Mouse (Mus musculus): ENCODE measurements around the gene Gm49601. TPM values are rescaled to one million over a fixed set of nuclear protein-coding genes. Genes with fewer than 3 reads are reported as not detected.

The Gm49601 gene
- polyA plus RNA-seq, 1 experiment from 2014 or later: 4.3 TPM

- H3K36me3 ChIP-seq: no peaks in the 10 kb centered on the region
- H3K4me3 ChIP-seq (replicated peaks): no peak overlapping the region
- no peak overlapping the region for H3K4me2 ChIP-seq (replicated peaks)
- peaks cover 44% of the 10 kb centered on the region for H3K4me1 ChIP-seq (replicated peaks)
- no peak for ATAC-seq
- 37% methylated on average over 10 of the region's 10 CpGs for WGBS
- peaks cover 94% of the 10 kb centered on the region for H3K27me3 ChIP-seq (replicated peaks)
- H3K9ac ChIP-seq: no peak overlapping the region
- no peak overlapping the region for H3K27ac ChIP-seq
- H3K9me3 ChIP-seq: no peaks in the 10 kb centered on the region
These were observed 42.4 kb downstream of the Gm49601 start for GRCm38 (mm10) chr16:18583673-18584357.

- 36% methylated on average over 10 of the region's 10 CpGs for WGBS
- no peak overlapping the region for H3K4me2 ChIP-seq (replicated peaks)
- no peak overlapping the region for H3K27ac ChIP-seq
- no peak overlapping the region for H3K9ac ChIP-seq
- H3K4me1 ChIP-seq (replicated peaks): peaks cover 38% of the 10 kb centered on the region
- H3K36me3 ChIP-seq: no peaks in the 10 kb centered on the region
- H3K9me3 ChIP-seq: no peaks in the 10 kb centered on the region
- no peak for ATAC-seq
- no peak overlapping the region for H3K4me3 ChIP-seq (replicated peaks)
- H3K27me3 ChIP-seq (replicated peaks): peaks cover 93% of the 10 kb centered on the region
These were observed 43.1 kb downstream of the Gm49601 start for GRCm38 (mm10) chr16:18583169-18583568.

GRCm38 (mm10) chr16:18582426-18583148, 43.6 kb downstream of the Gm49601 start:
- no peak overlapping the region for H3K9ac ChIP-seq
- peaks cover 32% of the 10 kb centered on the region for H3K4me1 ChIP-seq (replicated peaks)
- peaks cover 88% of the 10 kb centered on the region for H3K27me3 ChIP-seq (replicated peaks)
- H3K9me3 ChIP-seq: no peaks in the 10 kb centered on the region
- peak overlapping the region; percentile 84 for H3K4me2 ChIP-seq (replicated peaks)
- 2% methylated on average over 66 of the region's 67 CpGs for WGBS
- peak overlapping the region; percentile 40 for H3K4me3 ChIP-seq (replicated peaks)
- no peak overlapping the region for H3K27ac ChIP-seq
- ATAC-seq: 0 out of 2 replicates have a peak, but pooled peaks have one; percentile 10
- H3K36me3 ChIP-seq: no peaks in the 10 kb centered on the region

- 0 out of 2 replicates have a peak overlapping the region, but pooled peaks have one; percentile 8 for H3K9ac ChIP-seq
- ATAC-seq: 0 out of 2 replicates have a peak, but pooled peaks have one; percentile 19
- peaks cover 81% of the 10 kb centered on the region for H3K27me3 ChIP-seq (replicated peaks)
- peak overlapping the region; percentile 40 for H3K4me3 ChIP-seq (replicated peaks)
- H3K4me1 ChIP-seq (replicated peaks): peaks cover 27% of the 10 kb centered on the region
- H3K9me3 ChIP-seq: no peaks in the 10 kb centered on the region
- under 1% methylated on average over 61 of the region's 66 CpGs for WGBS
- H3K27ac ChIP-seq: no peak overlapping the region
- peak overlapping the region; percentile 84 for H3K4me2 ChIP-seq (replicated peaks)
- H3K36me3 ChIP-seq: no peaks in the 10 kb centered on the region
These were observed 44.5 kb downstream of the Gm49601 start for GRCm38 (mm10) chr16:18581623-18582205.

- ATAC-seq: no peak
- H3K27ac ChIP-seq: no peak overlapping the region
- H3K9ac ChIP-seq: 0 out of 2 replicates have a peak overlapping the region, but pooled peaks have one; percentile 8
- peak overlapping the region; percentile 40 for H3K4me3 ChIP-seq (replicated peaks)
- H3K4me2 ChIP-seq (replicated peaks): peak overlapping the region; percentile 84
- WGBS: 6% methylated on average over 21 of the region's 21 CpGs
- H3K4me1 ChIP-seq (replicated peaks): peaks cover 21% of the 10 kb centered on the region
- H3K9me3 ChIP-seq: no peaks in the 10 kb centered on the region
- H3K36me3 ChIP-seq: no peaks in the 10 kb centered on the region
- peaks cover 76% of the 10 kb centered on the region for H3K27me3 ChIP-seq (replicated peaks)
These were observed 45.1 kb downstream of the Gm49601 start for GRCm38 (mm10) chr16:18581050-18581622.

GRCm38 (mm10) chr16:18580389-18580788, 45.8 kb downstream of the Gm49601 start:
- Histone ChIP-seq H3K4me3 (replicated peaks) (no peak overlapping the region), H3K4me1 (replicated peaks) (peaks cover 16% of the 10 kb centered on the region), H3K9me3 (no peaks in the 10 kb centered on the region), H3K27me3 (replicated peaks) (peaks cover 68% of the 10 kb centered on the region), H3K9ac (no peak overlapping the region), H3K36me3 (no peaks in the 10 kb centered on the region), H3K4me2 (replicated peaks) (no peak overlapping the region), H3K27ac (no peak overlapping the region)
- WGBS: 25% methylated on average over 2 of the region's 2 CpGs
- no peak for ATAC-seq

GRCm38 (mm10) chr16:18577599-18578160, 48.5 kb downstream of the Gm49601 start:
- Histone ChIP-seq H3K27me3 (replicated peaks) (peaks cover 41% of the 10 kb centered on the region), H3K36me3 (no peaks in the 10 kb centered on the region), H3K27ac (no peak overlapping the region), H3K9me3 (no peaks in the 10 kb centered on the region), H3K4me3 (replicated peaks) (no peak overlapping the region), H3K4me2 (replicated peaks) (no peak overlapping the region), H3K9ac (no peak overlapping the region), H3K4me1 (replicated peaks) (peaks cover 15% of the 10 kb centered on the region)
- WGBS: 42% methylated on average over 5 of the region's 5 CpGs
- no peak for ATAC-seq

- 58% methylated on average over 3 of the region's 3 CpGs for WGBS
- ATAC-seq: no peak
- Histone ChIP-seq H3K4me3 (replicated peaks) (no peak overlapping the region), H3K9ac (no peak overlapping the region), H3K27ac (no peak overlapping the region), H3K36me3 (no peaks in the 10 kb centered on the region), H3K4me1 (replicated peaks) (peaks cover 9% of the 10 kb centered on the region), H3K4me2 (replicated peaks) (no peak overlapping the region), H3K9me3 (no peaks in the 10 kb centered on the region), H3K27me3 (replicated peaks) (peaks cover 35% of the 10 kb centered on the region)
These were observed 49.2 kb downstream of the Gm49601 start for GRCm38 (mm10) chr16:18577071-18577470.

GRCm38 (mm10) chr16:18574196-18574595, 52.0 kb downstream of the Gm49601 start:
- Histone ChIP-seq H3K9ac (no peak overlapping the region), H3K27ac (no peak overlapping the region), H3K4me2 (replicated peaks) (no peak overlapping the region), H3K9me3 (no peaks in the 10 kb centered on the region), H3K4me1 (replicated peaks) (no peaks in the 10 kb centered on the region), H3K36me3 (no peaks in the 10 kb centered on the region), H3K27me3 (replicated peaks) (peaks cover 6% of the 10 kb centered on the region; the same call in 1 of the 2 replicates), H3K4me3 (replicated peaks) (no peak overlapping the region)
- 72% methylated on average over 8 of the region's 8 CpGs for WGBS
- no peak for ATAC-seq

Other genes with a start within 250 kb of the Gm49601 start
- 25.4 and 25.8 TPM in 2 replicates for gene Txnrd2, start 200.0 kb downstream of the Gm49601 start, polyA plus RNA-seq (2015; fragmentation: Nextera tagmentation; extraction: Ambion mirVana)
- gene Comt, start 199.6 kb downstream of the Gm49601 start, polyA plus RNA-seq (2015; fragmentation: Nextera tagmentation; extraction: Ambion mirVana): 89.5 and 97.1 TPM in 2 replicates
- 13.8 and 14.0 TPM in 2 replicates for gene Gnb1l, start 127.7 kb downstream of the Gm49601 start, polyA plus RNA-seq (2015; fragmentation: Nextera tagmentation; extraction: Ambion mirVana)
- 3.2 and 3.4 TPM in 2 replicates for gene Rtl10, start 127.5 kb downstream of the Gm49601 start, polyA plus RNA-seq (2015; fragmentation: Nextera tagmentation; extraction: Ambion mirVana)
- gene Tbx1, start 35.8 kb downstream of the Gm49601 start, polyA plus RNA-seq (2015; fragmentation: Nextera tagmentation; extraction: Ambion mirVana): 0.23 and 0.49 TPM in 2 replicates
- gene Gp1bb, start 4.0 kb downstream of the Gm49601 start, polyA plus RNA-seq (2015; fragmentation: Nextera tagmentation; extraction: Ambion mirVana): 2.2 and 2.5 TPM in 2 replicates
- gene Sept5, start 3.5 kb upstream of the Gm49601 start, polyA plus RNA-seq (2015; fragmentation: Nextera tagmentation; extraction: Ambion mirVana): 39.0 and 42.7 TPM in 2 replicates
- 26.2 and 28.7 TPM in 2 replicates for gene Cldn5, start 150.4 kb upstream of the Gm49601 start, polyA plus RNA-seq (2015; fragmentation: Nextera tagmentation; extraction: Ambion mirVana)
- 69.1 and 74.8 TPM in 2 replicates for gene Ufd1, start 185.4 kb upstream of the Gm49601 start, polyA plus RNA-seq (2015; fragmentation: Nextera tagmentation; extraction: Ambion mirVana)
- gene Cdc45, start 185.6 kb upstream of the Gm49601 start, polyA plus RNA-seq (2015; fragmentation: Nextera tagmentation; extraction: Ambion mirVana): 37.2 and 39.3 TPM in 2 replicates
- gene 2510002D24Rik, start 210.2 kb upstream of the Gm49601 start, polyA plus RNA-seq (2015; fragmentation: Nextera tagmentation; extraction: Ambion mirVana): 38.6 and 53.7 TPM in 2 replicates
- gene Gm28539, start 210.2 kb upstream of the Gm49601 start, polyA plus RNA-seq (2015; fragmentation: Nextera tagmentation; extraction: Ambion mirVana): not detected in 2 replicates

Data from intestine, embryonic 15.5 days (tissue).